Mouse (Mus musculus): ENCODE data around the gene Idh3g.
"Not testable (repeated sequence)": the region's sequence is repeated elsewhere in the genome, so short reads cannot be mapped to it uniquely, and the experiment has no call there.

Idh3g gene

DNA sequence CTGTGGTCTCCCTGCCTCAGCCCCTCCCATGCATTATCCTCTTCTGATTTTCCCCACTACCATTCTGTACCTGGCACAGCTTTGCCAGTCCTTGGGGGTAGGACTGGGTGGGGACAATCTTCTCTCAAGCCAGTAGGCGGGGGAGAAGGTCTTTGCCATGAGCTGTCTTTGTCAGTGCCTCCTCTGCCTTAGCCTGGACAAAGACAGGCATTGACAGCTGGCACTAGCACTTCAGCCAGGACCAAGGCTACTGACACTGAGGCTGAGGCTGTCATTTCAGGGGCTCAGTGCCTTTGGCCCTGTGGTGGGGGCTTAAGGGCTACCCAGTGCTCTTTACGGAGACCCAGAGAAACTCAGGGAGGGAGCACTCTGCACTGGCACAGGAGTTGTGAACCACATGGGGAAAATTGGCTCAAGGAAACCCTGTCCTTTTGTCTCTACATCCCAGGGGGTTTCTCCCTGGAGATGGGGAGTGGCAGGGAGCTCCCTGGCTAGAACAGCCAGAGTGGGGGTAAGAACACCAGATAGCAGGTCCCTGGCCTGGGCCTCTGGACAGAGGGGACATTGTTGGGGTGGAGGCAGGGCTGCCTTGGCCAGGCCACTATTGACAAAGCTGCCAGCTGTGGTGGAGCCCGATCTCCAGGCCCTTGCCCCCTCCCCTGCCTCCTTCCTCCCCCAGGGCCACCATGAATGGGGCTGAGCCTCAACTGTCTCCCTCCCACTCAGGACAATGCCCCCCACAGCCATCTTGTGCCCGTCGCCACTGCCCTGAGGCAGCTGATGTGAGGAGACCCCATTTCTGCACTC is 30.2 kb downstream of the Idh3g start, which contains the start of gene Plxnb3:
Plxnb3 (plus strand) TSS at position 757 of the 807 bp plus-strand sequence.
- DNase-seq (ENCODE audit: low read depth), result no peak

DNA sequence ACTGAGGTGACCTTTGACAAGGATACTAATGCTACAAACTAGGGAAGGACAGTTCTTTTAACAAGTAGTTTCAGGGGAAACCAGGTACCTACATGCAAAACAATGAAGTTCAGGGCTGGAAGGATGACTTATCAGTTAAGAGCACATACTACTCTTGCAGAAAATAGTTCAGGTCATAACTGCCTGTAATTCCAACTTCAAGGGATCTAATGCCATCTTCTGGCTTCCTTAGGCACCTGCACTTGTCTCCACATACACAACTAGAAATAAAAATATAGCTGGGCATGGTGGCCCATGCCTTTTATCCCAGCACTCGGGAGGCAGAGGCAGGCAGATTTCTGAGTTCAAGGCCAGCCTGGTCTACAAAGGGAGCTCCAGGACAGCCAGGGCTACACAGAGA is 37.7 kb downstream of the Idh3g start:
- no peak for DNase-seq (ENCODE audit: low read depth)

DNA sequence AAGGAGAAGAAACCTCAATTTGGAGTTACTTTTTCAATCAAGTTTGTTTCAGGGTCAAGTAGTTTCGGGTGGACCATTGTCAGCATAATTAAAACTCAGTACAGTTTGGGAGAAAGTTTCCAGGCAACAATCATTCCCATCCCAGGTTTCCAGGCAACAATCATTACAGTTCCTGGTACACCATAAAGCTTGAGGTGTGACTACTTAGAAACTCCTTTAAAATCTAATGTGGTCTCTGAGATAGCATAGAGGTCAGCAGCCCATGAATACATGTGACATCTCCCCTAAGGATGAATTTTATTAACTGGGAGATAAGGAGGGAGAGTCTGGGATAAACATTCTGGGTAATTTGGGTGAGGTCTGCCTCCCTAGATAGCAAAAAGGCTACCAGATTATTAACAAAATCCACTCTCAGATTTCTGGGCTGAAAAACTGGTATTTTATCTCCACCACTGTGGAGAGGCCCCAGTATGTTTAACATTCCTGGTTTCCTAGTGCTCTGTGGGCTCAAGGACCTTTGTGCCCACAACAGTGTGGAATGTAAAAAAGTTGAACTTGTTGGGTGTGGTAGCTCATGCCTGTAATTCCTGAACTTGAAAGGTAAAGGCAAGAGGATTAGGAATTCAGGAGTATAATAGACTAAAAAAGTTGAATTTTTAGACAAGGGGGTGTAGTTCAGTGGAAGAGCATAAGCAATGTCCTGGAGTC is 41.8 kb downstream of the Idh3g start:
- no peak for DNase-seq (ENCODE audit: low read depth)

DNA sequence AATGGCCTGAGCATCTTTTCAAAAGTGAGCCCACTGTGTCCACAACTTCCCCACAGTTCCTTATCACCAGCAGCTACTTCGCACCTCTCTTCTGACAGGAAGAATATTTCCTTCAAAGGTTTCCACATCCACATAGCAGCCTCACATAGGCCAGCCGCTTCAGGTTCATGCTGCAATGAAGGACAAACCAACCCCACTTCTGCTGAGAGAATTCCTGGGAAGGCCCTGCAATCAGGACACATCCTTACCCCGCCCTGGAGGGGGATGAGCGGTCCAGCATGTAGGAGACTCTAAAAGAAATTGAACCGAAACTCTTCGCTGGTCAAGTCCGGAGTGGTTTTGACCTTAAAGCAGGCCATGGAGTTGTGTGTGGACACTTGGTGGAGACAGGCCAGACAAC is 46.9 kb downstream of the Idh3g start:
- not testable (repeated sequence) for DNase-seq (ENCODE audit: low read depth)

DNA sequence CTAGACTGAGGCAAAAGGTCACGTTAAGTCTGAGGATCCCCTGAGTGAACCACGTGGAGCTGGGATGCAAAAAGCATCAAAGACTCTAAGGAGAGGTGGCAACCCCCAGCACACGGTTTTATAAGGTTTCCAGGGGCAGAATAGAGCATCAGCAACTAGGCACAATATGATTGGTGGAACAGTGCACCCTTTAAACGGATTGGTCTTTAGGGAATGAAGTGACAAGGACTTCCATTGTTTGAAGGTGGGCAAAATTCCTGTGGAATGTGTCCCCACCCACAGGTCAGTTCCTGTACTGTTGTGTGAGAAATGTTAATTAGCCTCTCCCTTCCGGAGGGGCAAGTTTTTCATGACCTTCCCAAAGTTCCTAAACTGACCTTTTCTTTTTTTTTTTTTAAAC is 47.5 kb downstream of the Idh3g start:
- no peak for DNase-seq (ENCODE audit: low read depth)

DNA sequence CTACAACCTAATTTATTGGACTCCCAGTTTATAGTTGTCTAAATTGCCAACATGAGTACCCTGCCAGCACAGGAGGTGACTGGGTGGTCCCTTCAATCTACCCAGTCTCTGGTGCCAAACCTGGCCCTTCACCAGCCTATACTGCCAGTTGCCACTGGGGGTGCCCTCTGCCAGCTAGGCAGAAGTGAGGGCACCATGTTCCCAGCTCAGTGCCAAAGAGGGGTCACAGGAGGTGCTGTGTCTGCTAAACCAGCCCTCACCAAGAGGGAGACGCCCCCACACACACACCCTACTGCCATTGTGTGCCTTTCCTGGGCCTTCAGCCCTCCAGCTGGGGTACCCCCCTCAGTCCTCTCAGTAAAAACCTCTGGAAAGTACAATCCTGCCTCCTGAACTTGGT is 48.5 kb downstream of the Idh3g start:
- no peak for DNase-seq (ENCODE audit: low read depth)

DNA sequence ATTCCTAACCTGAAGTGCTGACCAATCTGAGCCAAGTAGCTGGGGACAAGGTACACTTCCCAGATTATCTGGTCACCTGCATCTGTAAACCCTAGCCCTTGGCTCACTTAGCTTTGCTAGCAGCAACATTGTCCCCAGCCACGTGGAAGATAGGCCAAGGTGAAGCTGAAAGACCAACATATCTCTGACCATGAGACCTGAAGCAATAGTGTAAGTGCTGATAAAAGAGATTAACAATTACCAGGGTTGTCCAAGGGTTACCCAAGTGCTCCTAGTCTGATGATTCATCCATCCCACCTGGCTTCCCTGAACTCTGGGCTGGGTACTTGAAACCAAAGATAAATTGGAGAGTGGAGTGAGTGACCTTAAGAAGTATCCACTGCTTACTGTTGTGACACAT is 55.8 kb downstream of the Idh3g start:
- no peak for DNase-seq (ENCODE audit: low read depth)
